Mouse (Mus musculus): ENCODE results near the gene Cryz. TPM values are rescaled to one million over a fixed set of nuclear protein-coding genes. Genes with fewer than 3 reads are reported as not detected.
"Not testable (repeated sequence)": the region's sequence is repeated elsewhere in the genome, so short reads cannot be mapped to it uniquely, and the experiment has no call there.

Cryz gene
- total and polyA plus RNA-seq, 2 experiments from 2014 or later: 10.3 to 15.4 TPM

DNA sequence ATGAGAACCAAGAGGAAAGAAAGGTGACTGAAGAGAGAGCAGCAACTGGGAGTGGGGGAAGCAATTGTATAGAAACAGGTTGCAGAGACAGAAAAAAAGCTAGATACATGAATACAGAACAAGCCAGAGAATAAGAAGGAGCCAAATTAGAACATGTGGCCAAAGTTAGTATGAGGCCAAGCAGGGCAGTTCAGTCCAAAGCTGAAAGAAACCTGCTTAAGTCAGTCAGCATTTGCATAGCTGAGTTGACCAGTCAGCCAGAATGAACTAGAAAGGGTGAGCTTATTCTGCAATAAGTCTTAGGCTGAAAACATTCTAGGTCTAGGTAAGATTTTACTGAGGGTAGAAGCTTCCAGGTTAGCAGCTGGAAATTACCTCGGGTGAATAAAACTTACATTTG lies 11.4 kb downstream of the Cryz start:
- DNase-seq (ENCODE audit: low spot score) (no peak), ATAC-seq (ENCODE audit: insufficient read depth, low read depth) (no peak)
- Histone ChIP-seq H3K4me1 (ENCODE audit: control insufficient read depth, insufficient read depth) (no peaks in the 10 kb centered on the region), H3K9ac (replicated peaks; ENCODE audit: low read depth, low read length) (no peak overlapping the region), H3K27me3 (ENCODE audit: control insufficient read depth, insufficient read depth, low read length) (no peaks in the 10 kb centered on the region), H3K36me3 (replicated peaks; ENCODE audit: control insufficient read depth, insufficient read depth, low read length) (peaks cover 22% of the 10 kb centered on the region; the same call in 1 of the 2 replicates), H3K27ac (ENCODE audit: low read depth) (no peak overlapping the region), H3K4me3 (ENCODE audit: low read depth, low read length) (no peak overlapping the region), H3K9me3 (replicated peaks; ENCODE audit: control insufficient read depth, low read length) (no peaks in the 10 kb centered on the region), H3K4me2 (ENCODE audit: low read depth, low read length) (no peak overlapping the region)
- WGBS: 63% methylated on average over 1 of the region's 1 CpGs
- TF ChIP-seq EP300 (IDR thresholded peaks at IDR 0.05; ENCODE audit: low read depth) (no peak), CTCF (IDR thresholded peaks at IDR 0.05; ENCODE audit: low read depth) (no peak)

DNA sequence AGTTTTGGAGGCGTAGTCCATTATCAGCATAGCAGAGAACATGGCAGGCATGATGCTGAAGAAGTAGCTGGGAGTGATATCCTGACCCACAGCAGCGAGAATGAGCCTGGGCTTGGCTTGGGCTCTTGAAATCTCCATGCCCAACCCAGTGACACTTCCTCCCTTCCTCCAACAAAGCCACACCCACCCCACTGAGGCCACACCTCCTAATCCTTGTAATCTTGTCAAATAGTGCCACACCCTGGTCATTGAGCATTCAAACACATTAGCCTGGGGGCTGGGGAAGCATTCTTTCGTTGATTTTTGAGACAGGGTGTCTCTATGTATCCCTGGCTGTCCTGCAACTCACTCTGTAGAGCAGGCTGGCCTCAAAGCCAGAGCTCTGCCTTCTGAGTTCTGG lies 15.4 kb downstream of the Cryz start:
- Histone ChIP-seq H3K27ac (ENCODE audit: low read depth) (no peak overlapping the region), H3K36me3 (replicated peaks; ENCODE audit: control insufficient read depth, insufficient read depth, low read length) (peaks cover 18% of the 10 kb centered on the region; the same call in 1 of the 2 replicates), H3K4me3 (ENCODE audit: low read depth, low read length) (no peak overlapping the region), H3K9me3 (replicated peaks; ENCODE audit: control insufficient read depth, low read length) (no peaks in the 10 kb centered on the region), H3K27me3 (ENCODE audit: control insufficient read depth, insufficient read depth, low read length) (no peaks in the 10 kb centered on the region), H3K9ac (replicated peaks; ENCODE audit: low read depth, low read length) (no peak overlapping the region), H3K4me1 (ENCODE audit: control insufficient read depth, insufficient read depth) (no peaks in the 10 kb centered on the region), H3K4me2 (ENCODE audit: low read depth, low read length) (no peak overlapping the region)
- 86% methylated on average over 3 of the region's 3 CpGs for WGBS
- TF ChIP-seq EP300 (IDR thresholded peaks at IDR 0.05; ENCODE audit: low read depth): no peak
- no peak for TF ChIP-seq CTCF (IDR thresholded peaks at IDR 0.05; ENCODE audit: low read depth)
- DNase-seq (ENCODE audit: low spot score) (no peak), ATAC-seq (ENCODE audit: insufficient read depth, low read depth) (no peak)

DNA sequence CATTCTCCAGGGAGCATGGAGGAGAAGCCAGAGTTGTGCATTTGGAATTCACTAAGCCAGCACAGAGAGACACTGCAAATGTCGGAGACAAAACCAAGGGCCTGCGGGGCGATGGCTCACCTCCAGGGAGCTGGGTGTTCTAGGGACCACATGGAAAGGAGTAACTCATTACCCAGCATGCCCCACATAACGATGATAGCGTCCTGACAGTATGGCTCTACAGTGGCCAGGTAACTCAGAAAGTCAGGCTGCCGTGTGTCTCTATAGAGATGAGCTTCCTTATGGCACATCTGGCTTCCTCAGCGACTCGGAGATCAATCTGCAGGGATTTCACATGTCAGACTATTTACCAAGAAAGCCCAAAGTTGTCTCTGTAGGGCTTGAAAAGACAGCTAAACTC lies 18.3 kb downstream of the Cryz start:
- Histone ChIP-seq H3K4me2 (ENCODE audit: low read depth, low read length) (no peak overlapping the region), H3K9me3 (replicated peaks; ENCODE audit: control insufficient read depth, low read length) (no peaks in the 10 kb centered on the region), H3K4me1 (ENCODE audit: control insufficient read depth, insufficient read depth) (no peaks in the 10 kb centered on the region), H3K4me3 (ENCODE audit: low read depth, low read length) (no peak overlapping the region), H3K27me3 (ENCODE audit: control insufficient read depth, insufficient read depth, low read length) (no peaks in the 10 kb centered on the region), H3K36me3 (replicated peaks; ENCODE audit: control insufficient read depth, insufficient read depth, low read length) (peaks cover 17% of the 10 kb centered on the region; the same call in 1 of the 2 replicates), H3K9ac (replicated peaks; ENCODE audit: low read depth, low read length) (no peak overlapping the region), H3K27ac (ENCODE audit: low read depth) (no peak overlapping the region)
- TF ChIP-seq CTCF (IDR thresholded peaks at IDR 0.05; ENCODE audit: low read depth) (no peak), EP300 (IDR thresholded peaks at IDR 0.05; ENCODE audit: low read depth) (no peak)
- 92% methylated on average over 8 of the region's 8 CpGs for WGBS
- no peak for ATAC-seq (ENCODE audit: insufficient read depth, low read depth)
- no peak for DNase-seq (ENCODE audit: low spot score)

DNA sequence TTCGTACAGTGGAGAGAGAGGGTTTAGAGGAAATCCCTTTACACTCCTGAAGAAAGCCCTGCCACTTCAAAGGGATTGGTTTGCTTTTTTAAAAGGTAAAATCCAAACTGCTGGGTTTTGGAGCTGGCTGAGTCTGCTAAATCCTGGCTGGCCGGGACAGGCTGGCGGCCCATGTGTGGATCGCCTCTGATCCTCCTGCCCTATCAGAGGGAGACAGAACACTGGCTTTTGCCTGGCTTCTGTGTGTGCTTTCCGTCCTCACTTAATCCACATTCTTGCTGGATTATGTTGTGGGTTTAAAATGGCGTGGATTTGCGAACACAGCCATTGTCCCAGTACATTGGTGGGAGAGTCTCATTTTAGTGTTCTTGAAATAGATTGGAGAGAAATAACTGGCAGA lies 18.8 kb downstream of the Cryz start:
- TF ChIP-seq EP300 (IDR thresholded peaks at IDR 0.05; ENCODE audit: low read depth) (no peak), CTCF (IDR thresholded peaks at IDR 0.05; ENCODE audit: low read depth) (no peak)
- no peak overlapping the region for H3K27ac ChIP-seq (ENCODE audit: low read depth)
- H3K36me3 ChIP-seq (replicated peaks; ENCODE audit: control insufficient read depth, insufficient read depth, low read length): peaks cover 17% of the 10 kb centered on the region; the same call in 1 of the 2 replicates
- no peak overlapping the region for H3K9ac ChIP-seq (replicated peaks; ENCODE audit: low read depth, low read length)
- no peak for DNase-seq (ENCODE audit: low spot score)
- H3K4me2 ChIP-seq (ENCODE audit: low read depth, low read length): no peak overlapping the region
- no peak for ATAC-seq (ENCODE audit: insufficient read depth, low read depth)
- H3K9me3 ChIP-seq (replicated peaks; ENCODE audit: control insufficient read depth, low read length): no peaks in the 10 kb centered on the region
- WGBS: 78% methylated on average over 7 of the region's 7 CpGs
- H3K4me1 ChIP-seq (ENCODE audit: control insufficient read depth, insufficient read depth): no peaks in the 10 kb centered on the region
- no peaks in the 10 kb centered on the region for H3K27me3 ChIP-seq (ENCODE audit: control insufficient read depth, insufficient read depth, low read length)
- H3K4me3 ChIP-seq (ENCODE audit: low read depth, low read length): no peak overlapping the region

DNA sequence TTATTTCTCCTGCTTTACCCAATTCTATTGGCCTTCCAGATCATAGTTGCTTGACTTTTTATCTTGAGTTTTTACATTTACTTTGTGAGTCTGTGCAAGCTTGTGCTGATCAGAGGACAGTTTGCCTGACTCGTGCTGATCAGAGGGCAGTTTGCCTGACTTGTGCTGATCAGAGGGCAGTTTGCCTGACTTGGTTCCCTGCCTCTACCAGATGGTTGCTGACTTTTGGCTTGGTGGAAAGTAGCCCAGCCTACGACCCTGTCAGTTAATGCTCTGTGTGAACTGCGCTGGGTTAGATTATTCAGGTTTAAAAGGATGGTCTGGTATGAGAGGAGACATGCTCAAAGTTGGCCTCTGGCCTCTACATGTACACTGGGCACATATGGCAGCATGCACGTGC lies 19.6 kb downstream of the Cryz start:
- no peak overlapping the region for H3K4me2 ChIP-seq (ENCODE audit: low read depth, low read length)
- peaks cover 10% of the 10 kb centered on the region; the same call in 1 of the 2 replicates for H3K36me3 ChIP-seq (replicated peaks; ENCODE audit: control insufficient read depth, insufficient read depth, low read length)
- no peak overlapping the region for H3K4me3 ChIP-seq (ENCODE audit: low read depth, low read length)
- DNase-seq (ENCODE audit: low spot score) (no peak), ATAC-seq (ENCODE audit: insufficient read depth, low read depth) (no peak)
- H3K27me3 ChIP-seq (ENCODE audit: control insufficient read depth, insufficient read depth, low read length): no peaks in the 10 kb centered on the region
- H3K9ac ChIP-seq (replicated peaks; ENCODE audit: low read depth, low read length): no peak overlapping the region
- 84% methylated on average over 4 of the region's 4 CpGs for WGBS
- TF ChIP-seq EP300 (IDR thresholded peaks at IDR 0.05; ENCODE audit: low read depth) (no peak), CTCF (IDR thresholded peaks at IDR 0.05; ENCODE audit: low read depth) (no peak)
- no peak overlapping the region for H3K27ac ChIP-seq (ENCODE audit: low read depth)
- no peaks in the 10 kb centered on the region for H3K4me1 ChIP-seq (ENCODE audit: control insufficient read depth, insufficient read depth)
- H3K9me3 ChIP-seq (replicated peaks; ENCODE audit: control insufficient read depth, low read length): no peaks in the 10 kb centered on the region

DNA sequence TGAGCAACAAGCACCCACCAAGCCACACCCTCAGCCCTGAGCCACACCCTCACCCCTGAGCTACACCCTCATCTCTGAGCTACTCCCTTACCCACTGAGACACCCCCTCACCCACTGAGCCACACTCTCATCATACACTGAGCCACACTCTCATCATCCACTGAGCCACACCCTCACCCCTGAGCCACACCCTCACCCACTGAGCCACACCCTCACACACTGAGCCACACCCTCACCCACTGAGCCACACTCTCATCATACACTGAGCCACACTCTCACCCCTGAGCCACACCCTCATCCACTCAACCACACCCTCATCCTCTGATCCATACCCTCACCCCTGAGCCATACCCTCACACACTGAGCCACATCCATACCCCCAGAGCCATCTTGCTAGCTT lies 31.8 kb downstream of the Cryz start:
- Histone ChIP-seq H3K9ac (replicated peaks; ENCODE audit: low read depth, low read length) (no peak overlapping the region), H3K27ac (ENCODE audit: low read depth) (no peak overlapping the region), H3K9me3 (replicated peaks; ENCODE audit: control insufficient read depth, low read length) (no peaks in the 10 kb centered on the region), H3K4me3 (ENCODE audit: low read depth, low read length) (no peak overlapping the region), H3K27me3 (ENCODE audit: control insufficient read depth, insufficient read depth, low read length) (no peaks in the 10 kb centered on the region), H3K36me3 (replicated peaks; ENCODE audit: control insufficient read depth, insufficient read depth, low read length) (no peaks in the 10 kb centered on the region), H3K4me2 (ENCODE audit: low read depth, low read length) (no peak overlapping the region), H3K4me1 (ENCODE audit: control insufficient read depth, insufficient read depth) (no peaks in the 10 kb centered on the region)
- no peak for ATAC-seq (ENCODE audit: insufficient read depth, low read depth)
- no peak for TF ChIP-seq EP300 (IDR thresholded peaks at IDR 0.05; ENCODE audit: low read depth)
- no peak for TF ChIP-seq CTCF (IDR thresholded peaks at IDR 0.05; ENCODE audit: low read depth)
- no peak for DNase-seq (ENCODE audit: low spot score)

DNA sequence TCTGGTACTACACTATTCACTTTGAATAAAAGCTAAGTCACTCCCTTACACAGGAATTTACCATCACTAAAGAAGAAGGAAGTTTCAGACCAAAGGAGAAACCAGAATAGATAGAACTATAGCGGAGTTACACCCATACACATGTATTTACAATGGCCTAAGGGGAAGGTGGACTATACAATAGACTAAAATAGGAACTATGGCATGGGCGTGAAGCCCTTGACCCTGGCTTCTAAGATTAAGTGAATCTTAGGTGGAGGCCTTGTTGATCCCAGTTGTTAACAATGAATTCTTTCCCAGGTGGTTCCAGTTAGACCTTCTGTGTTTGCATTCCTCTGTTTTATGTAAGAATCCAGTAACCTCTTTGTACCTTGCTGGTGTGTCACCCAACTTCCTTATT lies 34.8 kb downstream of the Cryz start:
- WGBS: 79% methylated on average over 2 of the region's 2 CpGs
- DNase-seq (ENCODE audit: low spot score); H3K4me1 ChIP-seq (ENCODE audit: control insufficient read depth, insufficient read depth); H3K27ac ChIP-seq (ENCODE audit: low read depth); H3K9ac ChIP-seq (replicated peaks; ENCODE audit: low read depth, low read length); H3K4me3 ChIP-seq (ENCODE audit: low read depth, low read length); H3K4me2 ChIP-seq (ENCODE audit: low read depth, low read length); H3K27me3 ChIP-seq (ENCODE audit: control insufficient read depth, insufficient read depth, low read length); ATAC-seq (ENCODE audit: insufficient read depth, low read depth); H3K9me3 ChIP-seq (replicated peaks; ENCODE audit: control insufficient read depth, low read length); H3K36me3 ChIP-seq (replicated peaks; ENCODE audit: control insufficient read depth, insufficient read depth, low read length): not testable (repeated sequence)

Measured in heart, postnatal 0 days (tissue).